Mouse (Mus musculus): ENCODE measurements around the gene Cfd. TPM values are rescaled to one million over a fixed set of nuclear protein-coding genes. Genes with fewer than 3 reads are reported as not detected.
A peak's percentile ranks its signal among the peaks of the same experiment; 100 is the strongest.

Cfd gene
- polyA plus RNA-seq (2014; fragmentation: Nextera tagmentation; extraction: Ambion mirVana) = not detected in 2 replicates

- Histone ChIP-seq H3K27ac (replicated peaks; ENCODE audit: low read depth, low read length) (no peak within 1 kb of the TSS), H3K4me3 (ENCODE audit: low read depth, low read length) (no peak within 1 kb of the TSS), H3K4me2 (ENCODE audit: low read depth, low read length) (no peak within 1 kb of the TSS), H3K36me3 (replicated peaks; ENCODE audit: control insufficient read depth, insufficient read depth, low read depth, low read length) (peaks cover 2% of the 10 kb centered on the region; the same call in 1 of the 2 replicates), H3K27me3 (ENCODE audit: control insufficient read depth, insufficient read depth, low read length) (no peaks in the 10 kb centered on the region), H3K9me3 (replicated peaks; ENCODE audit: control insufficient read depth, low read length) (no peaks in the 10 kb centered on the region), H3K4me1 (ENCODE audit: control insufficient read depth, insufficient read depth, low read length) (no peaks in the 10 kb centered on the region), H3K9ac (replicated peaks; ENCODE audit: low read length) (no peak within 1 kb of the TSS)
- WGBS = 41% methylated on average over 5 of the region's 5 CpGs
- DNase-seq (ENCODE audit: low spot score) (no peak), ATAC-seq (replicated peaks; ENCODE audit: insufficient number of reproducible peaks, low FRiP score, low TSS enrichment, low read depth) (no peak)
These were observed at the start of gene Cfd for GRCm38 (mm10) chr10:79890670-79891069. Cfd (plus strand) TSS chr10:79890853.

GRCm38 (mm10) chr10:79842322-79842721, 48.3 kb upstream of the Cfd start:
- ATAC-seq (replicated peaks; ENCODE audit: insufficient number of reproducible peaks, low FRiP score, low TSS enrichment, low read depth) (no peak), DNase-seq (ENCODE audit: low spot score) (no peak)
- H3K27ac ChIP-seq (replicated peaks; ENCODE audit: low read depth, low read length) = no peak overlapping the region
- H3K9ac ChIP-seq (replicated peaks; ENCODE audit: low read length) = no peak overlapping the region
- no peak overlapping the region; the same call in 1 of the 2 replicates for H3K4me2 ChIP-seq (ENCODE audit: low read depth, low read length)
- H3K36me3 ChIP-seq (replicated peaks; ENCODE audit: control insufficient read depth, insufficient read depth, low read depth, low read length) = no peaks in the 10 kb centered on the region
- 84% methylated on average over 3 of the region's 3 CpGs for WGBS
- no peak overlapping the region for H3K4me3 ChIP-seq (ENCODE audit: low read depth, low read length)
- no peaks in the 10 kb centered on the region for H3K4me1 ChIP-seq (ENCODE audit: control insufficient read depth, insufficient read depth, low read length)
- no peaks in the 10 kb centered on the region for H3K9me3 ChIP-seq (replicated peaks; ENCODE audit: control insufficient read depth, low read length)
- no peaks in the 10 kb centered on the region for H3K27me3 ChIP-seq (ENCODE audit: control insufficient read depth, insufficient read depth, low read length)

- Histone ChIP-seq H3K27ac (replicated peaks; ENCODE audit: low read depth, low read length) (no peak overlapping the region), H3K36me3 (replicated peaks; ENCODE audit: control insufficient read depth, insufficient read depth, low read depth, low read length) (no peaks in the 10 kb centered on the region), H3K27me3 (ENCODE audit: control insufficient read depth, insufficient read depth, low read length) (no peaks in the 10 kb centered on the region), H3K4me2 (ENCODE audit: low read depth, low read length) (no peak overlapping the region), H3K4me3 (ENCODE audit: low read depth, low read length) (no peak overlapping the region), H3K4me1 (ENCODE audit: control insufficient read depth, insufficient read depth, low read length) (no peaks in the 10 kb centered on the region), H3K9ac (replicated peaks; ENCODE audit: low read length) (no peak overlapping the region), H3K9me3 (replicated peaks; ENCODE audit: control insufficient read depth, low read length) (no peaks in the 10 kb centered on the region)
- WGBS = 83% methylated on average over 6 of the region's 6 CpGs
- ATAC-seq (replicated peaks; ENCODE audit: insufficient number of reproducible peaks, low FRiP score, low TSS enrichment, low read depth) = no peak
- peak; percentile 43 for DNase-seq (ENCODE audit: low spot score)
These were observed 47.2 kb upstream of the Cfd start for GRCm38 (mm10) chr10:79843476-79843875.

- H3K9me3 ChIP-seq (replicated peaks; ENCODE audit: control insufficient read depth, low read length) = no peaks in the 10 kb centered on the region
- no peaks in the 10 kb centered on the region for H3K36me3 ChIP-seq (replicated peaks; ENCODE audit: control insufficient read depth, insufficient read depth, low read depth, low read length)
- no peak overlapping the region for H3K9ac ChIP-seq (replicated peaks; ENCODE audit: low read length)
- H3K4me2 ChIP-seq (ENCODE audit: low read depth, low read length) = no peak overlapping the region
- WGBS = 65% methylated on average over 5 of the region's 5 CpGs
- no peaks in the 10 kb centered on the region for H3K27me3 ChIP-seq (ENCODE audit: control insufficient read depth, insufficient read depth, low read length)
- H3K4me3 ChIP-seq (ENCODE audit: low read depth, low read length) = no peak overlapping the region
- no peaks in the 10 kb centered on the region; the same call in 1 of the 2 replicates for H3K4me1 ChIP-seq (ENCODE audit: control insufficient read depth, insufficient read depth, low read length)
- ATAC-seq (replicated peaks; ENCODE audit: insufficient number of reproducible peaks, low FRiP score, low TSS enrichment, low read depth) = no peak
- DNase-seq (ENCODE audit: low spot score) = no peak
- H3K27ac ChIP-seq (replicated peaks; ENCODE audit: low read depth, low read length) = no peak overlapping the region
These were observed 44.1 kb upstream of the Cfd start for GRCm38 (mm10) chr10:79846553-79846952.

- Histone ChIP-seq H3K9me3 (replicated peaks; ENCODE audit: control insufficient read depth, low read length) (no peaks in the 10 kb centered on the region), H3K4me3 (ENCODE audit: low read depth, low read length) (no peak overlapping the region), H3K9ac (replicated peaks; ENCODE audit: low read length) (no peak overlapping the region), H3K36me3 (replicated peaks; ENCODE audit: control insufficient read depth, insufficient read depth, low read depth, low read length) (no peaks in the 10 kb centered on the region), H3K4me1 (ENCODE audit: control insufficient read depth, insufficient read depth, low read length) (peaks cover 16% of the 10 kb centered on the region), H3K4me2 (ENCODE audit: low read depth, low read length) (no peak overlapping the region), H3K27me3 (ENCODE audit: control insufficient read depth, insufficient read depth, low read length) (no peaks in the 10 kb centered on the region), H3K27ac (replicated peaks; ENCODE audit: low read depth, low read length) (no peak overlapping the region)
- DNase-seq (ENCODE audit: low spot score) (no peak), ATAC-seq (replicated peaks; ENCODE audit: insufficient number of reproducible peaks, low FRiP score, low TSS enrichment, low read depth) (no peak)
- WGBS = 86% methylated on average over 8 of the region's 8 CpGs
These were observed 40.6 kb upstream of the Cfd start for GRCm38 (mm10) chr10:79849941-79850628.

- Histone ChIP-seq H3K4me2 (ENCODE audit: low read depth, low read length) (peak overlapping the region; percentile 79), H3K9me3 (replicated peaks; ENCODE audit: control insufficient read depth, low read length) (no peaks in the 10 kb centered on the region), H3K4me3 (ENCODE audit: low read depth, low read length) (no peak overlapping the region), H3K4me1 (ENCODE audit: control insufficient read depth, insufficient read depth, low read length) (peaks cover 20% of the 10 kb centered on the region), H3K9ac (replicated peaks; ENCODE audit: low read length) (peak overlapping the region; percentile 84; the same call in 1 of the 2 replicates), H3K36me3 (replicated peaks; ENCODE audit: control insufficient read depth, insufficient read depth, low read depth, low read length) (no peaks in the 10 kb centered on the region; the same call in 1 of the 2 replicates), H3K27me3 (ENCODE audit: control insufficient read depth, insufficient read depth, low read length) (no peaks in the 10 kb centered on the region), H3K27ac (replicated peaks; ENCODE audit: low read depth, low read length) (peak overlapping the region; percentile 99)
- WGBS = 69% methylated on average over 3 of the region's 3 CpGs
- ATAC-seq (replicated peaks; ENCODE audit: insufficient number of reproducible peaks, low FRiP score, low TSS enrichment, low read depth) = no peak
- no peak for DNase-seq (ENCODE audit: low spot score)
These were observed 39.0 kb upstream of the Cfd start for GRCm38 (mm10) chr10:79851653-79852052.

GRCm38 (mm10) chr10:79852107-79852789, 38.4 kb upstream of the Cfd start:
- H3K4me3 ChIP-seq (ENCODE audit: low read depth, low read length) = peak overlapping the region; percentile 100; the same call in 1 of the 2 replicates
- H3K9me3 ChIP-seq (replicated peaks; ENCODE audit: control insufficient read depth, low read length) = no peaks in the 10 kb centered on the region
- peak overlapping the region; percentile 99 for H3K27ac ChIP-seq (replicated peaks; ENCODE audit: low read depth, low read length)
- 40% methylated on average over 9 of the region's 9 CpGs for WGBS
- peak overlapping the region; percentile 84 for H3K9ac ChIP-seq (replicated peaks; ENCODE audit: low read length)
- peaks cover 26% of the 10 kb centered on the region for H3K4me1 ChIP-seq (ENCODE audit: control insufficient read depth, insufficient read depth, low read length)
- H3K36me3 ChIP-seq (replicated peaks; ENCODE audit: control insufficient read depth, insufficient read depth, low read depth, low read length) = no peaks in the 10 kb centered on the region; the same call in 1 of the 2 replicates
- no peaks in the 10 kb centered on the region for H3K27me3 ChIP-seq (ENCODE audit: control insufficient read depth, insufficient read depth, low read length)
- peak; percentile 52 for DNase-seq (ENCODE audit: low spot score)
- ATAC-seq (replicated peaks; ENCODE audit: insufficient number of reproducible peaks, low FRiP score, low TSS enrichment, low read depth) = no peak
- peak overlapping the region; percentile 79 for H3K4me2 ChIP-seq (ENCODE audit: low read depth, low read length)

GRCm38 (mm10) chr10:79852827-79853226, 37.8 kb upstream of the Cfd start:
- ATAC-seq (replicated peaks; ENCODE audit: insufficient number of reproducible peaks, low FRiP score, low TSS enrichment, low read depth) (no peak), DNase-seq (ENCODE audit: low spot score) (no peak)
- peaks cover 31% of the 10 kb centered on the region for H3K4me1 ChIP-seq (ENCODE audit: control insufficient read depth, insufficient read depth, low read length)
- H3K9ac ChIP-seq (replicated peaks; ENCODE audit: low read length) = peak overlapping the region; percentile 84
- peak overlapping the region; percentile 79 for H3K4me2 ChIP-seq (ENCODE audit: low read depth, low read length)
- H3K36me3 ChIP-seq (replicated peaks; ENCODE audit: control insufficient read depth, insufficient read depth, low read depth, low read length) = no peaks in the 10 kb centered on the region; the same call in 1 of the 2 replicates
- WGBS = 30% methylated on average over 8 of the region's 8 CpGs
- H3K27me3 ChIP-seq (ENCODE audit: control insufficient read depth, insufficient read depth, low read length) = no peaks in the 10 kb centered on the region
- H3K27ac ChIP-seq (replicated peaks; ENCODE audit: low read depth, low read length) = peak overlapping the region; percentile 99
- no peaks in the 10 kb centered on the region for H3K9me3 ChIP-seq (replicated peaks; ENCODE audit: control insufficient read depth, low read length)
- peak overlapping the region; percentile 100 for H3K4me3 ChIP-seq (ENCODE audit: low read depth, low read length)
